Mouse (Mus musculus) brain, adult 2 months (tissue): Measurements from ENCODE around the gene Olfr372.
"Not testable (repeated sequence)": the region's sequence is repeated elsewhere in the genome, so short reads cannot be mapped to it uniquely, and the experiment has no call there.

Experiments used
- DNase-seq: peaks from one replicate; pipeline ENCODE4 v3.0.0; 2011; ENCODE audit warnings: low read depth, low spot score

The Olfr372 gene

DNA sequence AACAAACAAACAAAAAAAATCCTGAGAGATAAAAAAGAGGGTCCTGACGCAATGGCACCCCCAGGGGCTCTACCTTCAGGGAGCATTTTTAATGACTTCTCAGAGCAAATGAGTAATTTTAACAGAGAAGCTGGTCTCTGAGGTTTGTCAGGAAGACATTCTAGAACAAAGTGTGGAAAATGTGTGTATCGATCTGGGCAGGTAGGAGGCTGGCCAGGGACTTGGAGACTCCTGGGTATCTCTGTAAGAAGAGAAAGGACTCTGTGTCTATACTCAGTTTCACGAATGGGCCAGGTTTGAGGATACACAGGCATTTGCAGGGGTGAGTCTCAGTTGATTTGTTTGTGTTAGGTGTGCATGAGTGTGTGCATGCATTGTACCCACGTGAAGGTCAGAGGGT is at the start of gene Olfr372:
TSS of gene Olfr372 (plus strand) at position 301 of the 400 bp plus-strand sequence.
- DNase-seq, result not testable (repeated sequence)

DNA sequence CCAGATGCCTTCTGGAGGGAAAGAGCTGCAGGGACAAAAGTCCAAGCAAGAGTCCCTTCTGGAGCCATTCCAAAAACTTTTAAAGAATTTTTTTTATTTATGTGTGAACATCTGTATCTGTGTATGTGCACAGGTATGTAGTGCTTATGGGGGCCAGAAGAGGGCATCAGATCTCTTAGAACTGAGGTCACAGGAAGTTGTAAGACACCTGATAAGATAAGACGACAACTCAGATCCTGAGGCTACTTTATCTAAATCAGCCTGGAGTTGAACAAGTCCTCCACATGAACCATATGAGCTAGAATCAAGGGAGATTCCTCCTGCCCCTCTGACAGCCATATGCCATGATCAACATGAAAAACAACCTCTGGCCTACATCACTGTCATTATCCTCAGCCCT is 41.6 kb upstream of the Olfr372 start:
- DNase-seq, result no peak

DNA sequence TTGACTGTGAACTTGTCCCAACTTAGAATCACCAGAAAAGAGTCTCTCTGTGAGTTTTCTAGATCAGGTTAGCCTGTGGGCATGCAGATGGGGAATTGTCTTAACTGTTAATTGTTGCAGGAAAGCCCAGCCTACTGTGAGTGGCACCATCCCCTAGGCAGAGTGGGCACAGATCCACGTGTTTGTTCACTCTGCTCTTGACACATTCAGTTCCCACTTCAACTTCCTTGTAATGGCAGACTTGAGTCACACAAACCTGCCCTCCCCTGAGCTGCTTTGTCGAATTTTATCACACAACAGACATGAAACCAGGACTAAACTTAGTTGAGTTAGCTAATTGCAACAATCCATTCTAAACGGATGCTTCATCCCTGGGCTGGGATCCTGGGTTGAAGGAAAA is 40.8 kb upstream of the Olfr372 start:
- no peak for DNase-seq

DNA sequence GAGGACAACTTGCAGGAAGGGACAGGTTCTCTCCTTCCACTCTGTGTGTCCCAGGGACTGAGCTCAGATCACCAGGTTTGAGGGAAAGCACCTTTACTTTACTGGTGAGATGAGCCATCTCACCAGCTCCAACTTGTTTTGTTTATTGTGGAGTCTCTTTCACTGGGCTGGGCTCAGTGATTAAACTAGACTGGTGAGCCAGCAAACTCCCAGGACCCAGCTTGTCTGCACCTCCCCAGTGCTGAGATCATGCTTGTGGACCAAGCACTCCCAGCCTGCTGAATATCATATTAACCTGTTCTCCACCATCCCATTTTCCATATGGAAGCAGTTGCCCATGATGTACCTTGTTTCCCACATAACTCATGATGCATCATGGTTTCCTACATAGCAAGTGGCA is 38.1 kb upstream of the Olfr372 start:
- no peak for DNase-seq

DNA sequence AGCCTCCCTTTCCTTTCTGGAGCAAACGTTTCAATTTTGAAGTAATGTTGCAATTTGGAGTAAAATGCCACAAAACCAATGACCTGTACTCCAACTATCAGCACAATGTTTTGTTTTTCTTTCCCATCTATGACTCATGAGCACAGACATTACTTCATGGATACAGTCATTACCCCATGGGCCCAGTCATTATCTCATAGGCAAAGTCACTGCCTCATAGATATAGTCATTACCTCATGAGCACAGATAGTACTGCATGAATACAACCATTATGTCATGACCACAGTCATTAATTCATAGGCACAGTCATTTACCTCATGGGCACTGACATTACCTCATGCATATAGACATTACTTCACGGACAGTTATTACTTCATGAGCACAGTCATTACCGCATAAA is 35.1 kb upstream of the Olfr372 start:
- no peak for DNase-seq

DNA sequence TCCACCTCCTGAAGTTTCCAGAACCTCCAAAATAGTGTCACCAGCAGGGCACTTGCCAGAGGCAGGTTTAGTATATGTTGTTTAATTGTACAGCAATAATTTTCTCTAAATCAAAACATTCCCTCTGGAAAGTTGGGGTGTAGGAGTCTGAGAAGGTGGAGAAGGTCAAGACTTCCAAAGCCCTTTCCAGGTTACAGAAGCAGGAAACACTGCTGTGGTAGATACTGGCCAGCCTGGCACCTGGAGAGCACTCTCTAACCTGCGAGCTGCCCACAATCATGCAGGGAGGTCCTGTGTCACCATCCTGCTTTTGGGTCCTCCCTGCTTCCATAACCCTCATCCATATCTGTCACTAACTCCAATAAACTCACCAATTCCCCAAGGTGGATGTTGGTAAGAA is 34.3 kb upstream of the Olfr372 start:
- no peak for DNase-seq

DNA sequence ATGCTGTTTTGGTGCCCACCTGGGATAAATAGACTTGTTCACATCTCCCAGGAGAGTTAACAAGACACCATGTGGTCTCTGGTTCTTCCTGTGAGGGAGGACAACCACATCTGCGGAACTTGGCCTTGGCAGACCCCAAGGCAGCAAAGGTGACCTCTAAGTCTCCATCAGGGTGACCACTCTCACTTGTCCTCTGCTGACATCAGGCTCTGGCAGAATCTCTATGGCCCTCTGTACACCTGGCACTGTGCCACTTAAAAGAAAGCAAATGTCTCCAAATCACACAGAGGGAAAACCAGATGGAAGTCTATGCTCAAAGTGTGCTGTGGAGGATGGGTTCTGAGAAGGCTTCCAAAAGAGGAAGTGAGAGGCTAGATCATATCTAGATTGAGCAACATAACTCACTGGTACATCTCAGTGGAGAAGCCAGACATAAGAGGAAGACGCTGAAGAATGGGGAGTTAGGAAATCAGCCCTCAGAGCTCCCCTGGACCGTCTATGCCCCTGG is 32.8 kb upstream of the Olfr372 start:
- DNase-seq, result peak; percentile 10

DNA sequence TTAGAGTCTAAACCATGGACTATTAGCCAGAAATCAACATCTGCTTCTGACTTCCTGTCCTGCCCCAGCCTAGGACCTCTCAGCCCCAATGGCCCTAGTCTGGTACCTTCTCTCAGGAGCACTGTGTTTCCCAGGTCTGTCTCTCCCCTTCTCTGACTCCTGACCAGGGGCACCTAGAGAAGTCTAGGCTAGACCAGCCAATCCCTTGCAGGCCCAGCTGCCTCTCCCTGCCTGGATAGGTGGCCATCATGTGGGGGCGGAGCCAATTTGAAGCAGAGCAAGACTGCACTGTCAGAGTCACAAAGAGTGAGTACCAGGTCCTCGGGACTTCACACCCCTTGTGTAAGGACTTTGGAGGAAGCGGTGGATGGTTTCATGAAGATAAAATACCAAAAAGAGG is 31.5 kb upstream of the Olfr372 start, which contains the start of gene Cyp4f18:
TSS of gene Cyp4f18 (minus strand) at position 154 of the 400 bp plus-strand sequence.
- no peak for DNase-seq

DNA sequence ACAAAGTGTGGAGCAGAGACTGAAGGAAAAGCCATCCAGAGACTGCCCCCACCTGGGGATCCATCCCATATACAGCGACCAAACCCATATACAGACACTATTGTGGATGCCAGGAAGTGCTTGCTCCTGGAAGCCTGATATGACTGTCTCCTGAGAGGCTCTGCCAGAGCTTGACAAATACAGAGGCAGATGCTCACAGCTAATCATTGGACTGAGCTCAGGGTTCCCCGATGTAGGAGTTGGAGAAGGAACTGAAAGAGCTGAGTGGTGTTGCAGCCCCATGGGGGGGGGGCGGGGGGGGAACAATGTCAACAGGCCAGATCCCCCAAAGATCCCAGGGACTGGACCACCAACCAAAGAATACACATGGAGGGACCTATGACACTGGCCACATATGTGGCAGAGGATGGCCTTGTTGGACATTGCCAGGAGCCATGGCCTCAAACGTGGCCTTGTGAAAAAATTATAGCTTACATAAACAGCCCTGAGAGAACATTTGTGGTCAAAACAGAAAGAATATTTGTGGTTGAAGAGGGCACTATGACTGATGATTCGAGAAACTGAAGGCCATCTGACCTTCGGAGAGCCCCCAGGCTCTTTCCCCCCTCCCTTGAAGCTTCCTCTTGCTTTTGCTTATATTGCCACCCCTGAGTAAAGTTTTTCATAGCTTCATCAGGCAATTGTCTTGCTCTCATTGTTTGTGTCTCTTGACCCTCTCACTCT is 27.4 kb upstream of the Olfr372 start:
- not testable (repeated sequence) for DNase-seq

DNA sequence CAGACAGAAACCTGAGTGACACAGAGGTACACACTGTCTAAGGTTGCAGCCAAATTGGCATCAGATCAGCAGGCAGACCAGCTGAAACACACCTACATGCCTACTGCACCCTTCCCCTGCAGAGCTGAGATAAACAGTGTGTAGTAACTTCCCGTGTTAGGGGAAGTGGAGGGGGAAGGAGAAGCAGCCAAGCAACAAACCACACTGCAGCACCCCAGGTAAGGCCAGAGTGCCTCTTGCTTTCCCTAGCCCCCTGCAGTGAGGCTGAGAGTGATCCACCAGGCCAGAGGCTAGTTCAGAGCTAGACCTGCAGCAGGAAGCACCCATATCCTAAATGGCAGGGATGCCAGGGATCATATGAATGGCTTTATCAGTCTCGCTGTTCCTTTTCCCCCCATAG is 23.7 kb upstream of the Olfr372 start:
- not testable (repeated sequence) for DNase-seq

DNA sequence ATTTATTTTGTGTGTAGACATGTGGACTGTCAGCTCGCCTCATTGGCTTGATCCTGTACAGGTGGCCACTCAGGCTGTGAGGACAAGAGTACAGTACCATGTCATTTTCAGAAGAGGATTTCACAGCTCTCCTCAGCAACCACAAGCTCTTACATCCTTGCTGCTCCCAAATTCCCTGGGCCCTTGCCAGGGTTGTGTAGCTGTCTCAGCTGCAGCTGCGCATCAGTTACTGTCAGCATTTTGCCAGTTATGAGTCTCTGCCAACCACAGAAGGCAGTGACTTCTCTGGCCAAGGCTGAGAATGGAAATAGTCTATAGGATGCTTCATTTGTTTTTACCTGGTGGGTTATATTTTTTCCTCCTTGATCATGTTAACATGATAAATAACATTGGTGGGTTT is 22.9 kb upstream of the Olfr372 start:
- peak; percentile 45 for DNase-seq

DNA sequence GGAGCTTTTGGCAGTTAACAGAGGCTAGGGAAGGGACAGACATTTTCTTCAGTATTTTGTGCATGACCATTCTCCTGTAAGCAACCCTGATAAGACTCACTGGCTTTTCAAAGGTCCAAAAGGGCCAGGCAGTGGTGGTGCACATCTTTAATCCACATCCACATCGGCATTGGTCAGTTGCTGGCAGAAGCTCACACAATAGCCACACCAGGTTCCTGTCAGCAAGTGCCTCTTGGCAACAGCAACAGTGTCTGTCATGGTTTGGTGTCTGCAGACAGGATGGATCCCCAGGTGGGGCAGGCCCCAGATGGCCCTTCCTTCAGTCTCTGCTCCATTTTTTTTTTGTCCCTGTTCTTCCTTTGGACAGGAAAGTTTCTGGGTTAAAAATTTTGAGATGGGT is 22.0 kb upstream of the Olfr372 start:
- peak; percentile 52 for DNase-seq

DNA sequence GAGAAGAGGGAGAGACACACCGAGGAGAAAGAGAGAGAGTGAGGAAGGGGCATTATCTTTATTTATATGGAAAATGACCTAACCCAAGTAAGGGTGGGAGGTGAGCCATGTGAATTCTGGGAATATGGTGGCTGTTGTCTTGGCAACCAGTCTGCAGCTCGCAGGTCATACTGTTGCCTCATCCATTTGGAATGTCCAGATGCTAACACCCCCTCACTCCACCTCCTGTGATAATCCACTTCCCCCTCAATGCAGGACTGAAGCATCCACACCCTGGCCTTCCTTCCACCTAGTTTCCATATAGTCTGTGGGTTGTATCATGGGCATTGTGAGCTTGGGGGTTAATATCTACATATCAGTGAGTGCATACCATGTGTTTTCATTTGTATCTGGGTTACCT is 21.2 kb upstream of the Olfr372 start:
- DNase-seq, result peak; percentile 10

DNA sequence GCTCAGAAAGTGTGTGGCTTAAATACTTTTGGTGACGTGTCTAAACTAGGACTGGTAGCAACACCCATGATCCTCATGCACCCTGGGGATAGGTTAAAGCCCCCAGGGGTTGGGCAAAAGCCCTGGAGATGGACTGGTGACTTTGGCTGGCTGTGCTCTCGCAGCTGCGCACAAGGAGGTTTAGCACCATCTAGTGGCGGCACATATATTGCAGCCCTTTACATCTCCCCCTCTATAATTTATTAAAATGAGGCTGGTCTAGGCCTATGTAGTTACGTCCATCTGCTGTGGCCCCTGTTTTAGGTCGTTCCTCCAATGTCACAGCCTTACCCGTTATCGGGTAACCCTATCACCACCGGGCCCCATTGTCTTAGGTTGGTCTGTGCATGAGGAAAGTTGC is 16.1 kb upstream of the Olfr372 start:
- DNase-seq, result not testable (repeated sequence)

DNA sequence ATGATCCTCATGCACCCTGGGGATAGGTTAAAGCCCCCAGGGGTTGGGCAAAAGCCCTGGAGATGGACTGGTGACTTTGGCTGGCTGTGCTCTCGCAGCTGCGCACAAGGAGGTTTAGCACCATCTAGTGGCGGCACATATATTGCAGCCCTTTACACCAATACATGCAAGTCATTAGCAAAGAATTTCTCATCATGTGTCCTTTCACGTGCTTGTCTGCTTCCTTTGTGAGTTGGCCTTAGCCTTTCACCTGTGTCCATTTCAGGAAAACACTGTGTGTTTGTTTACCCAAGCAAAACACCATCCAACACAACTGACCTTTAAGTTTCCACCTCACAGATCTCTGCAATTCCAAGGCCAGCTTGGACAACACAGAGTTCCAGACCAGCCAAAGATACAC is 8.1 kb upstream of the Olfr372 start:
- DNase-seq, result not testable (repeated sequence)

DNA sequence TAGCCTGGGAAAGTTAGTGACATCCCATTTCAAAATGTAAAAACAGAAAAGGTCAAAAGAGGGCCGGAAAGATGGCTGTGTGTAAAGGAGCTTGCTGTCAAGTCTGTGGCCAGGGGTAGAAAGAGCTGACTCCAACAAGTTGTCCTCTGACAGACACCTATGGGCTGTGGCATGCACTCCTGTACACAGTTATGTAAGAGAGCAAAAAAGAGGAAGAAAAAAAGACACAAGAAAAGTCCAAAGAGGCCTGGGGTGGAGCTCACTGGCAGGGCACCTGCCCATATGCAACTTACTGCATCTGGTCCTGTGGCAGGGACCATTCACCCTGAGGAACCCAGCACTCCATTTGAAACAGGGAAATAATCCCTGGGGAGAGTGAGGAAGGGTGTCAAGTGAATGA is 1.5 kb downstream of the Olfr372 start:
- DNase-seq, result no peak

DNA sequence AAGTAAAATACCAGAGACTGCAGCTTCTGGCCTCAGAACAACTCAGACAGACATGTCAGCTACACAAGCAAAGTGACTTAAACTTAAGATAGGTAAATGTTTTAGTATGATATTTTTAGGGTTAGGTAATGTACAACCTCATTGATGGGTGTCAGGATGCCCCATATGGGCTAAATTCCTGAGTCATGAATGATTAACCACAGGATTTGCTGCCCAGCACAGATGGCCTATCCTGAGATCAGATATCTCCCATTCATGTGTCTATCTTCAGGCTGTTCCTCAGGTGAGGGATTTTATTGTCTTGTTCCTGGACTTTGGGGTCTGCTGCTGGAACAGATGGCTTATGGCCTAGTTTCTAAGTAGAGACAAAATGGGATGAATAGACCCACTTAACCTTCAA is 13.6 kb downstream of the Olfr372 start:
- DNase-seq, result not testable (repeated sequence)

DNA sequence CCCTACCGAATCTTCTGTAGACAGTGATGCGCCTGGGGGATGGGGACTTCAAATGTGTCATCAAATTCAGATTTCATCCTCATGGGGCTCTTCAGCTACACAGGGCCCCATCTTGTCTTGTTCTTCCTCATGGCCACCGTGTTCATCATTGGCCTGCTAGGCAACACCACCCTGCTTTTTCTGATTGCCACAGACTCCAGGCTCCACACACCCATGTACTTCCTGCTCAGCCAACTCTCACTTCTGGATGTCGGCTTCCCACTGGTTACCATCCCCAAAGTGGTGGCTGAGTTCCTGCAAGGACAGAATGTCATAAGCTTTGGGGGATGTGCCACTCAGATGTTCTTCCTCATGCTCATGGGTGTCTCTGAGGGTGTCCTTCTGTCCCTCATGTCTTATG is 16.6 kb downstream of the Olfr372 start:
- DNase-seq, result not testable (repeated sequence)

DNA sequence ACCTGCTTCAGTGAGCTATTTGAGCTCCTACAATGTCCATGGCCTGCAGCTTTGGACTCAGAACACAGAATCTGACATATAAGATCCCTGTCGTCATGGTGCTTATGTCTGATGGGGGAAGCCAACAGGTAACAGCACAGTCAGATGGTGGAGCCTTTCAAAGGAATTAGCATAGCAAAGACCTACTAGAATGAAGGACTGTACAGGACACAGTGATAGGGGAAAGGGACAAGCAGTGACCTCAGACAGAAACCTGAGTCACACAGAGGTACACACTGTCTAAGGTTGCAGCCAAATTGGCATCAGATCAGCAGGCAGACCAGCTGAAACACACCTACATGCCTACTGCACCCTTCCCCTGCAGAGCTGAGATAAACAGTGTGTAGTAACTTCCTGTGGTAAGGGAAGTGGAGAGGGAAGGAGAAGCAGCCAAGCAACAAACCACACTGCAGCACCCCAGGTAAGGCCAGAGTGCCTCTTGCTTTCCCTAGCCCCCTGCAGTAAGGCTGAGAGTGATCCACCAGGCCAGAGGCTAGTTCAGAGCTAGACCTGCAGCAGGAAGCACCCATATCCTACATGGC is 25.9 kb downstream of the Olfr372 start:
- DNase-seq, result not testable (repeated sequence)

DNA sequence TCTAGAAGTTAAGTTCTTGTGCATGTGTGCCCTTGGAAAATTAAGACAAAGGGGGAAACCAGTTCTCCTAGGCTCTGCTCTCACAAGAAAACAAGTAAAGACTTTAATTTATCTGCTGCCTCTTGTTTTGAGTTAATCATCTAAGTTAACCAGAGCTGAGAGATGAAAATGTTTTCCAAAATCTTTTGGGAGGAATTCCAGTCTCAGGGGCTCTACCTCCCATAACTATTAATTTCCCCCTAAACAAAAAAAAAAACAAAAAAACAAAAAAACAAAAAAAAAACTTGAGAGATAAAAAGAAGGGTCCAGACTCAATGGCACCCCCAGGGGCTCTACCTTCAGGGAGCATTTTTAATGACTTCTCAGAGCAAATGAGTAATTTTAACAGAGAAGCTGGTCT is 41.9 kb downstream of the Olfr372 start, which contains the start of gene Olfr373:
TSS of gene Olfr373 (plus strand) at position 301 of the 400 bp plus-strand sequence.
- DNase-seq, result not testable (repeated sequence)

DNA sequence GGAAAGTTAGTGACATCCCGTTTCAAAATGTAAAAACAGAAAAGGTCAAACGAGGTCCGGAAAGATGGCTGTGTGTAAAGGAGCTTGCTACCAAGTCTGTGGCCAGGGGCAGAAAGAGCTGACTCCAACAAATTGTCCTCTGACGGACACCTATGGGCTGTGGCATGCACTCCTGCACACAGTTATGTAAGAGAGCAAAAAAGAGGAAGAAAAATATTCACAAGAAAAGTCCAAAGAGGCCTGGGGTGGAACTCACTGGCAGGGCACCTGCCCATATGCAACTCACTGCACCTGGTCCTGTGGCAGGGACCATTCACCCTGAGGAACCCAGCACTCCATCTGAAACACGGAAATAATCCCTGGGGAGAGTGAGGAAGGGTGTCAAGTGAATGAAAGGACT is 43.7 kb downstream of the Olfr372 start:
- DNase-seq, result no peak

DNA sequence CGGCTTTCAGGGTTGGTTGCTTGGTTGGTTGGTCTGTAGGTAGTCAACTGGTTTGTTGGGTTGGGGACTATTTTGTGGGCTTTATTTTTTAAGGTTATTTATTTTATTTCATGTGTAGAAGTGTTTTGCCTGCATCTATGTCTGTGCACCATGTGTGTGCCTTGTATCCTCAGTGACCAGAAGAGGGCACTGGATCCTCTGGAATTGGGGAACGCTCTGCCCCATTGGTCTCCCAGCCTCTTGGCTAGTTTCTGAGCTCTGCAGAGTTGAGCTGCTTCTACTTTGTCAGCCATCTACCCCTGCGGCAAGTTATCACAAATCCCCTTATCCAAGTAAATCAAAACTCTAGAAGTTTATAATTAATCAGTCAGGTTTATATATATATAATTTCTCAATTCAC is 46.6 kb downstream of the Olfr372 start:
- DNase-seq, result not testable (repeated sequence)

DNA sequence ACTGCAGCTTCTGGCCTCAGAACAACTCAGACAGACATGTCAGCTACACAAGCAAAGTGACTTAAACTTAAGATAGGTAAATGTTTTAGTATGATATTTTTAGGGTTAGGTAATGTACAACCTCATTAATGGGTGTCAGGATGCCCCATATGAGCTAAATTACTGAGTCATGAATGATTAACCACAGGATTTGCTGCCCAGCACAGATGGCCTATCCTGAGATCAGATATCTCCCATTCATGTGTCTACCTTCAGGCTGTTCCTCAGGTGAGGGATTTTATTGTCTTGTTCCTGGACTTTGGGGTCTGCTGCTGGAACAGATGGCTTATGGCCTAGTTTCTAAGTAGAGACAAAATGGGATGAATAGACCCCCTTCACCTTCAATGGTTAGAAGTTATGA is 55.7 kb downstream of the Olfr372 start:
- not testable (repeated sequence) for DNase-seq
